Comparison of ENCODE assay signal across 19 mouse cellular contexts in the genomic region with DNA sequence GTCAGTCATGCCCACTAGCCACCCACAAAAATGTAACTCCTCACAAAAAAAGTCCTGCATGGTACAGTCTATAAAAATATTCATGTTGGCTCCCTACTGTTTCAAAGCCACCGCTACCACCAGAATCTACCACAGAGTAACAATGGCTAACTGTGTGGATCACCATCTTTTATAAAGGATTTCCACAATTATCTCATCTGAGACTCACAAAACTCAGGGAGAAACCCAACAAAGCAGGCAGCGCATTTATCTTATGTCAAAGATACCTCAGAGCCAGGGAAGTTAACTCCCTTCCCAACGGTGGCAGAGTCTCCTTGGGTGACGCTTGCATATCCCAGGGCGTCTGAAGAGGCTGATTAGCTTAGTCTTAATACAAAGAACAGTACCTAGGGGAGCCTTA.
A peak's percentile ranks its signal among the peaks of the same experiment; 100 is the strongest.
DNase-seq lines count a peak whose midpoint lies in the region; ATAC-seq and TF ChIP-seq lines count a peak whose summit lies in the region.
"Had no signal": no experiment of that assay in that cellular context is flagged by ENCODE, and none has a peak within 500 bp of the region (broad histone marks: within the 10 kb centered on the region; RNA-seq: fewer than 3 reads in every experiment).

No protein-coding gene starts in this region.

- ATAC-seq in heart, embryonic 11.5 days (replicated peaks; ENCODE audit: insufficient number of reproducible peaks, low FRiP score, low TSS enrichment), result no peak
- peak; percentile 31 for ATAC-seq in Patski
- ATAC-seq: activated CD4-positive, CD25-positive, alpha-beta regulatory T cell, adult 4 months; CD4-positive, CD25-positive, alpha-beta regulatory T cell, adult 4 months had no signal

- no peak overlapping the region for H3K4me2 ChIP-seq in heart, embryonic 11.5 days

- H3K4me1 ChIP-seq in heart, embryonic 11.5 days (ENCODE audit: control insufficient read depth, insufficient read depth, low read length), result no peaks in the 10 kb centered on the region

- peak; percentile 73 for DNase-seq in heart, adult 11 months
- peak; percentile 81 for DNase-seq in Patski (ENCODE audit: low read depth, low spot score)
- no peak for DNase-seq in right cerebral cortex, postnatal 4 days
- DNase-seq: adrenal gland, adult 2 months; adrenal gland, adult 8-10 months; adrenal gland, postnatal 10 days; adrenal gland, postnatal 14 days; adrenal gland, postnatal 25 days; adrenal gland, postnatal 36 days; B cell, adult 2 months; cerebellum, adult 11 months; cerebellum, adult 11-12 months; cerebellum, adult 18-20 months; cerebellum, adult 2 months had no signal

- no peak for TF ChIP-seq CTCF in Patski (IDR thresholded peaks at IDR 0.05)

- POLR2A ChIA-PET in Patski (lab: Charles Lee), result no interaction called here

- no peaks in the 10 kb centered on the region for H3K27me3 ChIP-seq in heart, embryonic 11.5 days (ENCODE audit: control insufficient read depth, insufficient read depth, low read length)
- H3K27me3 ChIP-seq in Patski, result no peaks in the 10 kb centered on the region
- H3K27me3 ChIP-seq: CH12.LX had no signal

- no peaks in the 10 kb centered on the region for H3K36me3 ChIP-seq in heart, embryonic 11.5 days (ENCODE audit: control insufficient read depth, insufficient read depth, low read length)
- H3K36me3 ChIP-seq: G1E had no signal

- in situ Hi-C loops in Patski (cut with MboI; ENCODE audit: low pct_unique_long_range_greater_than_20kb), result no loop called here

- H3K9ac ChIP-seq in heart, embryonic 11.5 days (ENCODE audit: low read depth, low read length), result no peak overlapping the region

- CTCF ChIA-PET in Patski (lab: Charles Lee), result interaction anchor here (1.6 kb wide), 1 partner anchor 8 kb away, joined by 3 read pairs; no protein-coding TSS in a partner anchor

- no peak overlapping the region for H3K27ac ChIP-seq in heart, embryonic 11.5 days (ENCODE audit: low read depth, low read length)

- H3K9me3 ChIP-seq in heart, embryonic 11.5 days (replicated peaks; ENCODE audit: control insufficient read depth, low read length), result no peaks in the 10 kb centered on the region
- H3K9me3 ChIP-seq: G1E had no signal

- no peak overlapping the region for H3K4me3 ChIP-seq in heart, embryonic 11.5 days (ENCODE audit: low read depth, low read length)

- 61% methylated on average over 5 of the region's 5 CpGs for WGBS in heart, embryonic 11.5 days (ENCODE audit: insufficient replicate concordance)
